Mouse (Mus musculus) midbrain, embryonic 14.5 days (tissue): ENCODE results near the gene Ar. TPM values are rescaled to one million over a fixed set of nuclear protein-coding genes. Genes with fewer than 3 reads are reported as not detected.
A peak's percentile ranks its signal among the peaks of the same experiment; 100 is the strongest.

Experiments
- ATAC-seq: fragments of 200-750 bp; cut with Nextera tagmentation; 2 replicates; pipeline ENCODE4 v1.8.0; 2017; ENCODE audit warnings: moderate number of reproducible peaks, moderate library complexity; ENCODE audit not compliant: low FRiP score, low TSS enrichment
- DNase-seq: peaks from one replicate; pipeline ENCODE4 v3.0.0-alpha.2; 2015
- H3K27ac ChIP-seq: fragments of 300-500 bp; sonication (generic); replicated peaks from 2 replicates; pipeline ENCODE4 v1.5.1; 2014; ENCODE audit warnings: mild to moderate bottlenecking, low read depth, low read length, moderate library complexity
- H3K27me3 ChIP-seq: fragments of 300-500 bp; sonication (generic); 2 replicates; pipeline ENCODE4 v1.6.1; 2014; ENCODE audit warnings: low read length, control low read depth, mixed read lengths; ENCODE audit not compliant: control insufficient read depth, insufficient read depth
- H3K36me3 ChIP-seq: fragments of 300-500 bp; sonication (generic); 2 replicates; pipeline ENCODE4 v1.6.1; 2014; ENCODE audit warnings: low read length, control low read depth; ENCODE audit not compliant: control insufficient read depth, insufficient read depth
- H3K4me1 ChIP-seq: fragments of 300-500 bp; sonication (generic); 2 replicates; pipeline ENCODE4 v1.6.1; 2014; ENCODE audit warnings: mild to moderate bottlenecking, antibody characterized with exemption, low read length, control low read depth; ENCODE audit not compliant: control insufficient read depth, insufficient read depth
- H3K4me2 ChIP-seq: fragments of 300-500 bp; sonication (generic); 2 replicates; pipeline ENCODE4 v1.6.1; 2014; ENCODE audit warnings: mild to moderate bottlenecking, low read length, moderate library complexity
- H3K4me3 ChIP-seq: fragments of 300-500 bp; sonication (generic); replicated peaks from 2 replicates; pipeline ENCODE4 v1.5.1; 2014; ENCODE audit warnings: low read depth, low read length
- H3K9ac ChIP-seq: fragments of 300-500 bp; sonication (generic); replicated peaks from 2 replicates; pipeline ENCODE4 v1.6.1; 2014; ENCODE audit warnings: mild to moderate bottlenecking, low read length, moderate library complexity
- H3K9me3 ChIP-seq: fragments of 300-500 bp; sonication (generic); 2 replicates; pipeline ENCODE4 v1.6.1; 2016; ENCODE audit warnings: low read length, control low read depth, mixed read lengths; ENCODE audit not compliant: control insufficient read depth
- WGBS: fragments of 180-500 bp; shearing (Covaris S2); extraction: QIAGEN DNeasy Blood & Tissue Kit; methylation state at CpG from one replicate; pipeline ENCODE4 v1.1.7; 2014; 5-methylcytosine and 5-hydroxymethylcytosine counted together
- polyA plus RNA-seq: library from polyadenylated mRNA; unstranded; fragments of >200 nt; fragmentation: Nextera tagmentation; extraction: Ambion mirVana; gene quantifications from 2 replicates; pipeline ENCODE4 v1.2.1, GENCODE M21; 2014

The Ar gene
- polyA plus RNA-seq, 1 experiment from 2014 or later, result 0.13 TPM

DNA sequence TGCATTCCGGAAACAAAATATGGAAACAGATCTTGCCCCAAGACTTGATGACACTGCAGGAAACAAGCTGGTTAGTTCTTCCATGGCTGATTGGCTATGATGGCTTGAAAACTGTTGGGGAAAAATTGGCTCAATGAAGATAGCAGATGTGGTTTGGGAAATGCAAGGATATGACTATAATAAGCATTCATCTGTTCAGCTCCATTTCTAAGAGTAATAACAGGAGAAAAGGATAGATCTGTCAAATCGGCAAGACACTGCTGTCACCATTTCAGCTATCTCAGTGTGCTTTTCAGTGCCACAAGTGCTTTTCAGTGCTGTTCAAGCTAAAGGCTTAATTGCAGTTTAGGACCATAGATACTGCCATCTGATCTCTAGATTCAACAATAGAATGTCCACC, 96.5 kb downstream of the Ar start:
- Histone ChIP-seq H3K27me3 (no peaks in the 10 kb centered on the region), H3K4me3 (no peak overlapping the region), H3K4me1 (no peaks in the 10 kb centered on the region), H3K27ac (no peak overlapping the region), H3K4me2 (no peak overlapping the region), H3K36me3 (no peaks in the 10 kb centered on the region), H3K9ac (no peak overlapping the region), H3K9me3 (no peaks in the 10 kb centered on the region)
- DNase-seq (no peak), ATAC-seq (no peak)
- WGBS, result 94% methylated on average over 2 of the region's 2 CpGs

DNA sequence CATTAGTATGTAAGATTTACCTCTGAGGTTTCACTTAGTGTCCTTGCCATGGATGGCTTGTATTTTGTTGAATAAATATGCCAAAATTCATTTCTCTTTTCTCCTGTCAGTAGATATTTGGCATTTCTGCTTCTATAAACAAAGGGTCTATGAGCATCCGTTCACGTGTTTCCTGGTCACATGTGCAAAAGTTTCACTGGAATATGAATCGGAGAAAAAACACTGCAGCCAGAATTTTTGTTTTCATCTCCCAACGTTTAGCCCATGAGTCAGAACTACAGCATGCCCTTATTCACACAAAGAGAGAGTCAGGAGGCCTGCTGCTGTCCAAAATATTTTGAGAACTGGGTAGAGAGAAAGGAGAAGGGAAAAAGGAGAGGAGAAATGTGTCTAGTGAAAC, 99.8 kb downstream of the Ar start:
- H3K27ac ChIP-seq, result no peak overlapping the region
- no peak overlapping the region for H3K9ac ChIP-seq
- DNase-seq (no peak), ATAC-seq (no peak)
- H3K27me3 ChIP-seq, result no peaks in the 10 kb centered on the region
- H3K36me3 ChIP-seq, result no peaks in the 10 kb centered on the region
- no peaks in the 10 kb centered on the region for H3K4me1 ChIP-seq
- WGBS, result 86% methylated on average over 4 of the region's 4 CpGs
- no peak overlapping the region for H3K4me3 ChIP-seq
- H3K9me3 ChIP-seq, result no peaks in the 10 kb centered on the region
- H3K4me2 ChIP-seq, result no peak overlapping the region

DNA sequence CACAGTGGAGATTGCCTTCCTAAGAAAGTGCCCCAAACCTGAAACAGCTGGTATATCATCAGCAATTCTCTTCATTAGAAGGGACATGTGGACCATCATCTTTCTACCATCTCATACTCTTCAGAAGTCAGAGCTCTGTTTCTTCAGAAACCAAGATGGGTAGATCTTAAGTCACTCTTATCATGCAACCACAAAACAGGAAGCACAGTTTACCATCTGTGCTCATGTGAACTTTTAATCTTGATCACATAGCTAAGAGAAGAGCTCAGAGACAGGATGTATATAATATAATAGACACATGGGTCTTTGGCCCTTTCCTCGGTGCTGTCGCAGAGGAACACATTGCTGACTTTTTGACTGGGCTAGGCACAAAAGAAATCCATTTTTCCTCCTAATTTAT, 111.1 kb downstream of the Ar start:
- WGBS, result 91% methylated on average over 2 of the region's 2 CpGs
- ATAC-seq, result no peak

DNA sequence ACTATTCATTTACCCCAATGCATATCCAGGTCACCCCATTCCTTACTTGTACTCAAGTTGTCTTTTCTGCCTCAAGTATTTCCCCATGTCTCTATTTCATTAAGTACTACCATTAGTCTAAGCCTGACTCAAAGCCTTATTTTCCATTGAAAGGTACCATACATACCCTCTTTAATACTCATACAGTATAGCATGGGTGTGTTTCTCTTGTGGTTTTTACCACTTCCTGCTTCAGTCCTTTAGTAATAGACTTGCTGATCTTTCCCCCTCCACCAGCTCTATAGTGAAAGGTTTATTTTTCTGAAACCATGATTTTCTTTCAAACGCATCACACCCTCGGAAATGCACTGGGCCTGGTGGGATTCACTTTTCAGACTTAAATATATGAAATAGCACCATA, 117.2 kb downstream of the Ar start:
- DNase-seq, result no peak
- Histone ChIP-seq H3K9me3 (no peaks in the 10 kb centered on the region), H3K27ac (no peak overlapping the region), H3K36me3 (no peaks in the 10 kb centered on the region), H3K27me3 (no peaks in the 10 kb centered on the region), H3K4me2 (no peak overlapping the region), H3K4me1 (no peaks in the 10 kb centered on the region), H3K9ac (no peak overlapping the region), H3K4me3 (no peak overlapping the region)
- ATAC-seq, result no peak
- 92% methylated on average over 2 of the region's 2 CpGs for WGBS

More for the DNA sequence above, 111.1 kb downstream of the Ar start:
- no peak overlapping the region for H3K4me3 ChIP-seq
- no peak for DNase-seq
- no peaks in the 10 kb centered on the region for H3K4me1 ChIP-seq
- no peak overlapping the region for H3K4me2 ChIP-seq
- no peaks in the 10 kb centered on the region for H3K27me3 ChIP-seq
- no peak overlapping the region for H3K9ac ChIP-seq
- no peak overlapping the region for H3K27ac ChIP-seq
- H3K36me3 ChIP-seq, result no peaks in the 10 kb centered on the region
- no peaks in the 10 kb centered on the region for H3K9me3 ChIP-seq

DNA sequence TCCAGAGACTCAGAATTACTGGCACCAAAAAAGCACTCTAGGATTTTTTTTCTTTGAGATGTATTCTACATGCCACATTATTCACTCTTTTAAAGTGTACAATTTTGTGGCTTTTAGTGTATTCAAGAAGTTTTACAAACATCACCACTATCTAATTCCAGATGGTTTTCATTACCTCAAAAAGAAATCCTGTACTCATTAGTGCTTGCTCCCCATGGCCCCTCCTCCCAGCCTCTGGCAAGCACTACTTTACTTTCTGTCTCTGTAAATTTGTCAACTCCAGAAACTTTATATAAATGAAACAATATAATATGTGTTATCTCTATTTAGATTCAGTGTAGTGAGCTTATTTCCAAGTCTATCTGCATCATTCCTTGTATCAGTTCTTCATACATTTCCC, 122.8 kb downstream of the Ar start:
- H3K9ac ChIP-seq, result no peak overlapping the region
- H3K4me3 ChIP-seq, result no peak overlapping the region
- ATAC-seq (no peak), DNase-seq (no peak)
- no peaks in the 10 kb centered on the region for H3K4me1 ChIP-seq
- H3K36me3 ChIP-seq, result no peaks in the 10 kb centered on the region
- no peak overlapping the region for H3K27ac ChIP-seq
- no peaks in the 10 kb centered on the region for H3K9me3 ChIP-seq
- H3K27me3 ChIP-seq, result no peaks in the 10 kb centered on the region
- H3K4me2 ChIP-seq, result no peak overlapping the region

DNA sequence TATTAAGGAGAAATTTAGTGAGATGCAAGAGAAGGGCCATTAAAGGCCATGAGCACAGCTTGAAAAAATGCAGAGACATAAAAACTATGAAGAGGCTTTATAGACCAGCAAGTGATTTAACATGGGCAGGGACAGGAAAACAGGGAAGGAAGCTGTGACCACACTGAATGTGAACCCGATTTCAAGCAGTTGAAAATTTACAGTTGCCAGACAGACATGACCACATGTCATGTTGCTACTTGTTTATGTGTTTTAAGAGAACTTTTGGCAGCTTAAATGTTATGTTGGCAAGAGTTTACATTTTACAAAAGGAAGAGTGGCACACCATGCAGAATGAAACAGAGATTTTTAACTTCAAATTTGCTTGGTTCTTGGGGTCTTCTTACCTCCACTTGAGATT, 143.2 kb downstream of the Ar start:
- ATAC-seq (no peak), DNase-seq (no peak)
- no peaks in the 10 kb centered on the region for H3K4me1 ChIP-seq
- no peak overlapping the region for H3K9ac ChIP-seq
- no peak overlapping the region for H3K27ac ChIP-seq
- H3K27me3 ChIP-seq, result no peaks in the 10 kb centered on the region
- WGBS, result 79% methylated on average over 1 of the region's 1 CpGs
- H3K36me3 ChIP-seq, result no peaks in the 10 kb centered on the region
- no peak overlapping the region for H3K4me2 ChIP-seq
- no peaks in the 10 kb centered on the region for H3K9me3 ChIP-seq
- no peak overlapping the region for H3K4me3 ChIP-seq

DNA sequence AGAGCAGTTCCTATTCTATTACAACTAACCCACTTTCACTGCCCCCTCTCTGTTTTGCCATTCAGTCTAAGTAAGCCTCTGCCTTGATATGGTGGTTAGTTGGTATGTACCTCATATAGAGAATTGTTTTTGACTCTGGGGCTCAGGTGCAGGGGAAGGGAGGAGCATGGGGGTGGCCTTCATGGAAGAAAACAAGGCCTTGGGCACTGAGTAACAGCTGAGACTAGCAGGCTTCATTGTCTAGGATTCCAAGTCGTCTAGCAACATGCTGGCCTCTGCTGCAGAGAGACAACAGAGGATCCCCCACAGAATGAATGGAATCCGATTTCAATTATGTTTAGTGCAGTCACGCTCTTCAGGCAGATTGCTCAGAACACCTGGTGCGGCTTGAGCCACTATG, 152.1 kb downstream of the Ar start:
- ATAC-seq (no peak), DNase-seq (peak; percentile 1)
- Histone ChIP-seq H3K4me3 (no peak overlapping the region), H3K27ac (no peak overlapping the region), H3K4me1 (no peaks in the 10 kb centered on the region), H3K9ac (no peak overlapping the region), H3K9me3 (no peaks in the 10 kb centered on the region), H3K36me3 (no peaks in the 10 kb centered on the region), H3K27me3 (no peaks in the 10 kb centered on the region), H3K4me2 (no peak overlapping the region)
- WGBS, result 33% methylated on average over 4 of the region's 4 CpGs

DNA sequence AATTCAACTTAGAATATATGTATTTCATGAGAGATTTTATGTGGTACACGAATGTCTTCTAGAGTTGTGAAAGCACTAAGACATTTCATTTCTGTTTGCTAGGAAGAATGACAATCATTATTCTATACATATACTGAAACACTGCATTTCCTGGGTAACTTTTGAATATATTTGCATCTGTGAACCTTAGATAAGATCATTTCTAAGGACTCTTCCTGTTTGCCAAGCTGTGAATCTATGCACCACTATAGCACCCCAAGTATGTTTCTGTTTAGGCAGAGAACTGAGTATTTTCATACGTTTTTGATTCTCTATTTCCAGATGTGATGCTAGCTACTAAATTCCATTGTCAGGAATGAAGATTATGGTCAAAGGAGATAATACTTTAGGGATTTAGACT, 153.4 kb downstream of the Ar start:
- H3K9me3 ChIP-seq, result no peaks in the 10 kb centered on the region
- no peaks in the 10 kb centered on the region for H3K36me3 ChIP-seq
- H3K27me3 ChIP-seq, result no peaks in the 10 kb centered on the region
- no peak overlapping the region for H3K27ac ChIP-seq
- H3K4me2 ChIP-seq, result no peak overlapping the region
- ATAC-seq (no peak), DNase-seq (no peak)
- no peak overlapping the region for H3K9ac ChIP-seq
- no peak overlapping the region for H3K4me3 ChIP-seq
- WGBS, result 60% methylated on average over 2 of the region's 2 CpGs
- no peaks in the 10 kb centered on the region for H3K4me1 ChIP-seq

DNA sequence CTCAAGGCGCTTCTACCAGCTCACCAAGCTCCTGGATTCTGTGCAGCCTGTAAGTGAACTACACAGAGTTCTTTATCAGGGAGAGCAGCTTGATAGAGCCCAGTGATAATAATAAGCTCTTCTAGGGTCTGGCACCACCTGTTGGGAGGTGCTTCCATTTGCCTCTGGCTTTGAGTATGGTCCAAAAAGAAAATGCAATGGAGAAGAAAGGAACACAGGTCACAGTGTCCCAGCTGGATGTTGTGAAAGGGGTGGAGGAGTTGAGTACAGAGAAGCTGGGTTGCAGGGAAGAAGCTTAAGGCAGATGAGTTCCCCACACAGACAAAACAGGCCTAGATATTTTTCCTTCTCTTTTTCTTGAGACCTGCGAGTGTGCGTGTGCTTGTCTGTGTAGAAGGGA, 167.4 kb downstream of the Ar start:
- H3K9ac ChIP-seq, result no peak overlapping the region
- DNase-seq, result no peak
- no peaks in the 10 kb centered on the region for H3K27me3 ChIP-seq
- no peak overlapping the region for H3K27ac ChIP-seq
- H3K4me3 ChIP-seq, result no peak overlapping the region
- no peak for ATAC-seq
- H3K4me2 ChIP-seq, result no peak overlapping the region
- WGBS, result 94% methylated on average over 3 of the region's 3 CpGs
- no peaks in the 10 kb centered on the region for H3K9me3 ChIP-seq
- H3K36me3 ChIP-seq, result no peaks in the 10 kb centered on the region
- H3K4me1 ChIP-seq, result no peaks in the 10 kb centered on the region
